Mouse (Mus musculus) embryonic facial prominence, embryonic 15.5 days (tissue): ENCODE data around the gene Bmp6. TPM values are rescaled to one million over a fixed set of nuclear protein-coding genes. Genes with fewer than 3 reads are reported as not detected.

Experiments used
- ATAC-seq: fragments of 200-750 bp; cut with Nextera tagmentation; 2 replicates; pipeline ENCODE4 v1.8.0; 2017; ENCODE audit warnings: low read depth, moderate TSS enrichment; ENCODE audit not compliant: insufficient number of reproducible peaks, low FRiP score, low TSS enrichment
- H3K27ac ChIP-seq: fragments of 300-500 bp; sonication (generic); replicated peaks from 2 replicates; pipeline ENCODE4 v1.5.1; 2015; ENCODE audit warnings: mild to moderate bottlenecking, inconsistent platforms
- H3K27me3 ChIP-seq: fragments of 300-500 bp; sonication (generic); 2 replicates; pipeline ENCODE4 v1.6.1; 2015; ENCODE audit warnings: inconsistent platforms
- H3K36me3 ChIP-seq: fragments of 300-500 bp; sonication (generic); 2 replicates; pipeline ENCODE4 v1.6.1; 2015; ENCODE audit warnings: mild to moderate bottlenecking, inconsistent platforms
- H3K4me1 ChIP-seq: fragments of 300-500 bp; sonication (generic); 2 replicates; pipeline ENCODE4 v1.6.1; 2015; ENCODE audit warnings: inconsistent platforms
- H3K4me2 ChIP-seq: fragments of 300-500 bp; sonication (generic); replicated peaks from 2 replicates; pipeline ENCODE4 v1.6.1; 2015; ENCODE audit warnings: mild to moderate bottlenecking, inconsistent platforms
- H3K4me3 ChIP-seq: fragments of 300-500 bp; sonication (generic); replicated peaks from 2 replicates; pipeline ENCODE4 v1.5.1; 2015; ENCODE audit warnings: mild to moderate bottlenecking, inconsistent platforms
- H3K9ac ChIP-seq: fragments of 300-500 bp; sonication (generic); 2 replicates; pipeline ENCODE4 v1.6.1; 2015; ENCODE audit warnings: inconsistent platforms
- H3K9me3 ChIP-seq: fragments of 300-500 bp; sonication (generic); replicated peaks from 2 replicates; pipeline ENCODE4 v1.6.1; 2016; ENCODE audit warnings: inconsistent platforms
- WGBS: fragments of 180-500 bp; shearing (Covaris S2); methylation state at CpG from one replicate; pipeline ENCODE4 v1.1.7; 2015; 5-methylcytosine and 5-hydroxymethylcytosine counted together
- polyA plus RNA-seq: library from polyadenylated mRNA; unstranded; fragments of >200 nt; fragmentation: Nextera tagmentation; extraction: Ambion mirVana; gene quantifications from 2 replicates; pipeline ENCODE4 v1.2.1, GENCODE M21; 2015

Gene Bmp6
- polyA plus RNA-seq, 1 experiment from 2014 or later, result 5.2 TPM

DNA sequence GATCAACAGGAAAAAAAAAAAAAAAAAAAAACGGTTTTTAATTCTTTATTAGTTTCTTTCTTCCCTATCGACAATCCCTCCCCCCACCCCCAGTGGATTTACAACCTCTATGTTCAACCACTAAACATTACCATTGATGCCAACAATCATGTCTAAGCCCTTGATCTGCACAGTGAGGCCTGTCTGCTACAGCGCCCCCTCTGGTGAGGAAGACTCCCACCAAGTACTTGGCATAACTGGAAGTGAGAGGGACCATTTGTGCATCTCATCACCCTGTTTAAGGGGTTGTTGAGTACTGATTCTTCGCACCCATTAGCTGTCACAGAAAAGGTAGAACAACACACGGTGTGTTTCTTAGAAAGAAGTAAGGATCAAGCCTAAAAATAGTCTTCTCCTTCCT is 203.8 kb downstream of the Bmp6 start:
- Histone ChIP-seq H3K27ac (no peak overlapping the region), H3K4me1 (no peaks in the 10 kb centered on the region), H3K4me3 (no peak overlapping the region), H3K36me3 (no peaks in the 10 kb centered on the region), H3K27me3 (no peaks in the 10 kb centered on the region), H3K4me2 (no peak overlapping the region), H3K9me3 (no peaks in the 10 kb centered on the region), H3K9ac (no peak overlapping the region)
- ATAC-seq, result no peak
- WGBS, result 73% methylated on average over 5 of the region's 5 CpGs

Other genes with a start within 250 kb of the Bmp6 start
- gene Dsp, start 193.8 kb upstream of the Bmp6 start, polyA plus RNA-seq, result 48.5 and 57.2 TPM in 2 replicates
- gene Snrnp48, start 140.2 kb upstream of the Bmp6 start, polyA plus RNA-seq, result 32.9 and 39.3 TPM in 2 replicates
- 303 and 309 TPM in 2 replicates for gene Txndc5, start 183.7 kb downstream of the Bmp6 start, polyA plus RNA-seq